Mouse (Mus musculus) liver, adult 2 months (tissue): ENCODE data around the gene Rrp12. TPM values are rescaled to one million over a fixed set of nuclear protein-coding genes. Genes with fewer than 3 reads are reported as not detected.

Source experiments
- DNase-seq: peaks from one replicate; pipeline ENCODE4 v3.0.0-alpha.2; 2011; ENCODE audit warnings: low read depth, low spot score; ENCODE audit errors: extremely low read depth
- H3K27ac ChIP-seq: fragments of 200-500 bp; replicated peaks from 2 replicates; pipeline ENCODE4 v1.5.1; 2012; ENCODE audit warnings: low read depth, mild to moderate bottlenecking, control low read depth, inconsistent platforms, low read length; ENCODE audit not compliant: insufficient read depth
- H3K27me3 ChIP-seq: fragments of 200-500 bp; 2 replicates; pipeline ENCODE4 v1.6.1; 2012; ENCODE audit warnings: mild to moderate bottlenecking, moderate library complexity, low read length, inconsistent platforms; ENCODE audit not compliant: control insufficient read depth, insufficient read depth
- H3K36me3 ChIP-seq: fragments of 200-500 bp; 2 replicates; pipeline ENCODE4 v1.6.1; 2012; ENCODE audit warnings: low read length, inconsistent platforms; ENCODE audit not compliant: control insufficient read depth, insufficient read depth
- H3K4me1 ChIP-seq: fragments of 200-500 bp; 2 replicates; pipeline ENCODE4 v1.6.1; 2011; ENCODE audit warnings: low read length; ENCODE audit not compliant: control insufficient read depth, insufficient read depth
- H3K4me3 ChIP-seq: fragments of 200-500 bp; 2 replicates; pipeline ENCODE4 v1.5.1; 2011; ENCODE audit warnings: low read depth, mild to moderate bottlenecking, control low read depth, low read length, moderate library complexity; ENCODE audit not compliant: insufficient read depth
- H3K79me2 ChIP-seq: fragments of 200-500 bp; 2 replicates; pipeline ENCODE4 v1.6.1; 2012; ENCODE audit warnings: inconsistent platforms, mild to moderate bottlenecking, low read length, moderate library complexity; ENCODE audit not compliant: control insufficient read depth, insufficient read depth
- H3K9ac ChIP-seq: fragments of 200-500 bp; 2 replicates; pipeline ENCODE4 v1.6.1; 2012; ENCODE audit warnings: low read depth, mild to moderate bottlenecking, control low read depth, inconsistent platforms, low read length
- CTCF ChIP-seq: fragments of 200-500 bp; IDR thresholded peaks from 2 replicates; pipeline ENCODE4 v1.5.1; 2011; ENCODE audit warnings: low read depth, low read length, control low read depth
- POLR2A ChIP-seq: fragments of 200-500 bp; IDR thresholded peaks from 2 replicates; pipeline ENCODE4 v1.6.1; 2011; ENCODE audit warnings: low read length, control low read depth; ENCODE audit not compliant: insufficient read depth; ENCODE audit errors: extremely low read depth
- WGBS: fragments of 180-500 bp; shearing (Covaris S2); methylation state at CpG from one replicate; pipeline ENCODE4 v1.1.7; 2018; 5-methylcytosine and 5-hydroxymethylcytosine counted together
- polyA plus RNA-seq: library from polyadenylated mRNA; depleted of rRNA; stranded (reverse); fragments of >200 nt; gene quantifications from 2 replicates; pipeline ENCODE4 v1.2.3, GENCODE M21; 2012
- total RNA-seq: library from RNA; depleted of rRNA; stranded (reverse); fragments of >200 nt; gene quantifications from 2 replicates; pipeline ENCODE4 v1.2.3, GENCODE M21; 2014

Rrp12 gene
- total and polyA plus RNA-seq, 2 experiments, result 1.4 to 4.1 TPM

GRCm38 (mm10) chr19:41837917-41838261, 58.1 kb downstream of the Rrp12 start:
- Histone ChIP-seq H3K4me1 (peaks cover 12% of the 10 kb centered on the region), H3K79me2 (no peaks in the 10 kb centered on the region), H3K4me3 (no peak overlapping the region), H3K36me3 (no peaks in the 10 kb centered on the region), H3K27me3 (no peaks in the 10 kb centered on the region), H3K27ac (peak overlapping the region; percentile 93), H3K9ac (no peak overlapping the region)
- 15% methylated on average over 4 of the region's 4 CpGs for WGBS
- TF ChIP-seq POLR2A, result no peak
- no peak for TF ChIP-seq CTCF
- peak; percentile 49 for DNase-seq

- Histone ChIP-seq H3K36me3 (no peaks in the 10 kb centered on the region), H3K79me2 (no peaks in the 10 kb centered on the region), H3K27me3 (no peaks in the 10 kb centered on the region), H3K4me1 (peaks cover 12% of the 10 kb centered on the region), H3K4me3 (no peak overlapping the region), H3K27ac (0 out of 2 replicates have a peak overlapping the region, but pooled peaks have one; percentile 25), H3K9ac (no peak overlapping the region)
- 39% methylated on average over 9 of the region's 9 CpGs for WGBS
- TF ChIP-seq POLR2A (no peak), CTCF (no peak)
- DNase-seq, result no peak
Observed at GRCm38 (mm10) chr19:41837194-41837916, 58.6 kb downstream of the Rrp12 start.

- WGBS, result 52% methylated on average over 3 of the region's 3 CpGs
- no peak overlapping the region for H3K9ac ChIP-seq
- no peaks in the 10 kb centered on the region for H3K79me2 ChIP-seq
- TF ChIP-seq POLR2A, result no peak
- TF ChIP-seq CTCF, result no peak
- H3K27me3 ChIP-seq, result no peaks in the 10 kb centered on the region
- no peak overlapping the region for H3K4me3 ChIP-seq
- DNase-seq, result no peak
- H3K4me1 ChIP-seq, result peaks cover 16% of the 10 kb centered on the region
- no peak overlapping the region for H3K27ac ChIP-seq
- H3K36me3 ChIP-seq, result no peaks in the 10 kb centered on the region
Observed at GRCm38 (mm10) chr19:41836719-41837118, 59.3 kb downstream of the Rrp12 start.

GRCm38 (mm10) chr19:41835816-41836215, 60.2 kb downstream of the Rrp12 start:
- DNase-seq, result no peak
- no peak overlapping the region for H3K9ac ChIP-seq
- no peaks in the 10 kb centered on the region for H3K79me2 ChIP-seq
- H3K27me3 ChIP-seq, result no peaks in the 10 kb centered on the region
- H3K4me3 ChIP-seq, result no peak overlapping the region
- 40% methylated on average over 6 of the region's 6 CpGs for WGBS
- H3K4me1 ChIP-seq, result peaks cover 20% of the 10 kb centered on the region
- no peak for TF ChIP-seq CTCF
- TF ChIP-seq POLR2A, result no peak
- no peaks in the 10 kb centered on the region for H3K36me3 ChIP-seq
- H3K27ac ChIP-seq, result no peak overlapping the region

- Histone ChIP-seq H3K36me3 (no peaks in the 10 kb centered on the region), H3K27me3 (no peaks in the 10 kb centered on the region), H3K79me2 (0 out of 2 replicates have a peak, but pooled peaks cover 2% of the 10 kb centered on the region), H3K4me3 (no peak overlapping the region), H3K9ac (no peak overlapping the region), H3K4me1 (peaks cover 20% of the 10 kb centered on the region), H3K27ac (no peak overlapping the region)
- no peak for DNase-seq
- WGBS, result 74% methylated on average over 6 of the region's 6 CpGs
- TF ChIP-seq POLR2A (no peak), CTCF (no peak)
Observed at GRCm38 (mm10) chr19:41835407-41835806, 60.6 kb downstream of the Rrp12 start.

GRCm38 (mm10) chr19:41832501-41833201, 63.3 kb downstream of the Rrp12 start:
- H3K36me3 ChIP-seq, result no peaks in the 10 kb centered on the region
- no peak for DNase-seq
- 92% methylated on average over 13 of the region's 13 CpGs for WGBS
- no peak overlapping the region for H3K4me3 ChIP-seq
- TF ChIP-seq CTCF, result no peak
- TF ChIP-seq POLR2A, result no peak
- H3K9ac ChIP-seq, result no peak overlapping the region
- H3K27me3 ChIP-seq, result no peaks in the 10 kb centered on the region
- peaks cover 18% of the 10 kb centered on the region for H3K4me1 ChIP-seq
- H3K79me2 ChIP-seq, result peaks cover 4% of the 10 kb centered on the region; the same call in 1 of the 2 replicates
- H3K27ac ChIP-seq, result no peak overlapping the region
